Mouse (Mus musculus) frontal cortex, postnatal 14 days (tissue): ENCODE measurements around the gene Myo18b.

Experiments used
- DNase-seq, 2 experiments: peaks; one replicate each; pipeline ENCODE4 v3.0.0; 2022; ENCODE audit warnings: low spot score in 2 of 2

Gene Myo18b

GRCm38 (mm10) chr5:112877391-112878115 lies 18.6 kb downstream of the Myo18b start:
- peak in 1 of 2 experiments; percentile 40 for DNase-seq

DNA sequence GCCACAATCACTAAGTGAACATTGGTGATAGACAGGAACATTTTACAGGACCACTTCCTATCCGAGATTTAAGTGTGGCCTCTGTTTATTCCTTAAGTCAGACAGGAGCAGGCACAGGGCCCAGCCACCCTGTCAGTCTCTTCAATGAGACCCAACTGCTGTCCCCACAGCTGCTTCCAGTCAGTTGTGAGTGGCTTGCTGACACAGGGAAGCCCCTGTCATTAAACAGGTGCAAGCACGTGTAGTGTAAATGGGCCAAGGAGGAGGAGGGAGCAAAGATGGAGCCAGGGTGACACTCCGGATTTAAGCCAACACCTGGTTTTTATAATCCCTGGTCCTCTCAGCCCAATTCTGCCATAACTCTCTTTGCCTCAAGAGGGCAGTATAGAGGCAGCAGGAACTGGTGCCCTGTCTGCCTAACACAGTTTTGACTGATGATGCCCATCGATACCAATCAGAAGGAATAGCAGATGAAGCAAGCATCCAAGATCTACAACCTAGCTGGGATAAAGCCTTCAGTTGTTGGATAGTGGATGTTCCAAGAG lies 19.2 kb downstream of the Myo18b start:
- peak in 1 of 2 experiments; percentile 42 for DNase-seq

DNA sequence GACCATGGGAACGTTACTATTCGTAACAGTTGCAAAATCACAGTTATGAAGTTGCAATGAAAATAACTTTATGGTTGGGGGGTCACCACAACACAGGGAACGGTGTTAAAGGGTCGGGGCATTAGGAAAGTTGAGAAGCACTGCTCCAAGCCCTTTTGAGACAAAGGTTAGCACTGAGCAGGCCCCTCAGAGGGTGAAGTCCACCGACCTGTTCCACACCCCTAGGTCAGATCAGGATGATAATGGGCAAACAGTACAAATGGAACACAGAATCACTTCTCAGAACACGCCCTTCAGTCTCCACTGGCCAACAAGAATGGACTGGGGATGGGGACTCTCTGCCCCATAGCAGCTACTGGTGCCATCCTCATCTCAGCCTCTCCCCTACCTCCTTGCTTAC lies 23.2 kb downstream of the Myo18b start:
- no peak for DNase-seq

DNA sequence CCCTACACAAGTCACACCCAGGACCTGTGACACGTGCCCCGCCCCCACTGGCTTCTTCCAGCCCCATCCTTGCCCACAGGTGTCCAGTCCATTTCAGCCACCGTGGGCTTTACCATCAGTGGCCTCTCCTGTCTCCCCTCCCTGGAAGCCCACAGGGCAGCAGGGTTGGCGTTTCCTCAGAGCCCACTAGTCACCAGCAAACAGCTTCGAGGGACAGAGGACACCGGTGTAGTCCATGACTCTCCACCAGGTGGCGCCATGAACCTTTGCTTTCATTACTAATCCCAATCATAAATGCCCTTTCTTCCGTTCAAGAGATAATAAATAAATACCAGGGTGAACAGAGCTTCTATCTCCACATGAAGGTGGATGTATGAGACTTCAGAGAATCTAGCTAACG lies 25.4 kb downstream of the Myo18b start:
- DNase-seq = peak in 1 of 2 experiments; percentile 79

DNA sequence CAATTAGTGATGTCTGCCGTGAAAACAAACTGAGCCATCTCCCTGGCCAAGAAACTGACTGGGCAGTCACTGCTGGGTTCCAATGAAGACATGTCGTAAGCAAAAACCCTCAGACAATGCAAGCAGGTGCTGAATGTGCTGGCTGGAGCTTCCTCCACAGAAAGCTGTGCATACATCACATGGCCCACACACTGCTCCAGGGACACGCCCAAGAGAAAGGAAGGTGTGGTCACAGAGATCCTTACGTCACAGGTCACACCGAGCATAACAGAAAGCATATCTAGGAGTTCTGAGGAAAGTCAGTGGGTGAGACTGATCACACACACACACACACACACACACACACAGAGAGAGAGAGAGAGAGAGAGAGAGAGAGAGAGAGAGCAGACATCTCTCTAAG lies 27.5 kb downstream of the Myo18b start:
- DNase-seq = no peak

DNA sequence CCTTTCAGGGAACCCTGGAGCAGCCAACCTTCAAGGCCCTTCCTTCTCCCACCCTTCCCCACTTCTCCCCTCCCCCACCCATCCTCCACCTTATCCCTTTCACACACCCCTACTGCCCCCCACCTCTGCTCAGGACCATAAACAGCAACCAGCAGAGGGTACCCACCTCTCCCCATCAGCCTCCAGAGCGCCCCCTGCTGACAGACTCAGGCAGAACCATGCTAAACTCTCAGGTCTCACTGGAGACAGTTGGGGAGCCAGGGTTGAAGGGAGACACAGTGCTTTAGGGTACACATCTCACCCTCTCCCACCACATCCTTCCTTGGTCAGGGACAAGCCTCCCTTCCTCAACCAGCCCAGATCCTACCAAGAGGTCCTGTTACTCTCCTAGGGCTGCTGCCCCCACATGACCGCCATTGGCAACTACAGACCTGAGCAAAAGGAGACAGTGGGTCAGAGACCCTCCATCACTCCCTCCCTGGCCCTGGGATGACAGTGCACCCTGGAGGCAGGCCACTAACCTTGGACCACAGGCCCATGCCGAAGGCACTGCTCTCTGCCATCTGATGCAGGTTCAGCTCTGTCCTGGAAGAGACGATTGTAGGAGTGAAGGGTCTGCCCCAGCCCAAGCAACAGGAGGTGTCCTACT lies 31.3 kb downstream of the Myo18b start:
- no peak for DNase-seq

DNA sequence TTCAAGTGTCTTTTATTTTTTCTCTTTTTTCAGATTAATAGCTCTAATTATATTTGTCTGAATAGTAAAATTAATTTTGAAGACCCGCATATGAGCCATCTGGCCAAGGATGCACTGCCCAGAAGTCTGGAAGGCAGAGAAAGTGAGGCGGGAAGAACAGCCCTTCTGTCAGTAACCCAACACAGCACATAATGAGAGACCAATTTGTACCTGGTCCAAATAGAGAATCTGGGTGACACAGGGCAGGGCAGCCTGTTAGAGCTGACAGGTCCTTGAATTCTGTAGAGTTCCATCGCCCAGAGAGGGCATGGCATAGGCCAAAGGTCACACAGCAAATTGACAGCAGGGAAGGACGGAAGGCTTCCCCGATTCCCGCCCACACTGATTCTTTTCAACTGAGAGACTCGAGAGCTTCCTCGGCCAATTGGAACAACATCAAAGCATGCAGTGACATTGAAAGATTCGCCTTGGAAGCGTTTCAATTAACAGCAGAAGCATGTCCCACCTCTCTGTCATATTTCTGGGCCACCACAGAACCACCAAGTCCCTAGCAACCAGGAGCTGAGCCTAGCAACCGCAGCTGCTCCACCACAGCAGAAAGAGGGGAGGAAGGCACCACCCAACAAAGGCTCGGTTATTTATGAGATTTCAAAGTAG lies 36.7 kb downstream of the Myo18b start:
- DNase-seq = peak in 1 of 2 experiments; percentile 33

GRCm38 (mm10) chr5:112853179-112853578 lies 43.0 kb downstream of the Myo18b start:
- DNase-seq = peak; percentile 48 to 71

- no peak for DNase-seq
Measured at GRCm38 (mm10) chr5:112851389-112851788, 44.8 kb downstream of the Myo18b start.

GRCm38 (mm10) chr5:112848586-112849280 lies 47.4 kb downstream of the Myo18b start:
- DNase-seq = peak in 1 of 2 experiments; percentile 59

DNA sequence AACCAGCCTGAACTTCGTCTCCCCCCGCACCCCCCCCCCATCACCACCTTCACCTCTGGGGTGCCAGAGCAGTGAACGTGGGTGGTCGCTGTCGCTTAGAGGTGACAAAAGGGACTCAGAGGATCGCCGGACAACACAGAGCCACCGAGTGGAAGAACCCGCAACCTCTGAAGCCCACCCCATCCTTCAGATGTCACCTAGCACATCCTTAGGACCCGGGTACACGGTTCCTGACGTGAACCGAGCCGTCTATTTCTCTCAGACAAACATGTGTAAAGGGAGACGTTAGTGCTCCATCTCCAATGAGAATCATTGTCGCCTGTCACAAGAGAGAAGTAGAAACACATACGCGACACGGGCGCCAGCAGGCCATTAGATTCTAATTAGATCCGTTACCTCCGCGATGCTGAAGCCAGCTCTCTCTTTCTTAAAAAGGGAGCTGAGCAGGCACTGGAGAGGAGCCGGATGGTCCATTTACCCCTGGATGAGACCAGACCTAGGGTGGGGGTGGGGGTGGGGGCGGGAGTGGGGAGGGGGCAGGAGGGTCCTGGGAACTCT lies 48.1 kb downstream of the Myo18b start:
- no peak for DNase-seq

- no peak for DNase-seq
Measured at GRCm38 (mm10) chr5:112846146-112846545, 50.0 kb downstream of the Myo18b start.

DNA sequence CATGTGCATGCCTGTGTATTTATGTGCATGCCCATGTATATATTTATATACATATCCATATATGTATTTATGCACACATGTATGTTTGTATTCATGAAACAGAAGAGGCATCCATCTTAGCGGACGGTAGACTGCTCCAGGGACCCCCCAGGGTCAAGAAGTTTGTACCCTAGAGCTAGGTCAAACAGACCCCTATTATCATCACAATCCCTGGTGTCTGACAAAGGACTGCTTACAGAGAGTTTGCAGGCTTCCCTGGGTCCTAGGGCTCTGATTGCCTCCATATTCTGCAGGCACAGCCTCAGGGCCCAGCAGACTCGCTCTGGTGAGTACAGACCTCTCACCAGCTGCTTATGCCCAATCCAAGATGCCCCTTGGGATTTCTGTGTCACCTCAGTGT lies 51.7 kb downstream of the Myo18b start:
- no peak for DNase-seq

GRCm38 (mm10) chr5:112843676-112844257 lies 52.4 kb downstream of the Myo18b start:
- no peak for DNase-seq

DNA sequence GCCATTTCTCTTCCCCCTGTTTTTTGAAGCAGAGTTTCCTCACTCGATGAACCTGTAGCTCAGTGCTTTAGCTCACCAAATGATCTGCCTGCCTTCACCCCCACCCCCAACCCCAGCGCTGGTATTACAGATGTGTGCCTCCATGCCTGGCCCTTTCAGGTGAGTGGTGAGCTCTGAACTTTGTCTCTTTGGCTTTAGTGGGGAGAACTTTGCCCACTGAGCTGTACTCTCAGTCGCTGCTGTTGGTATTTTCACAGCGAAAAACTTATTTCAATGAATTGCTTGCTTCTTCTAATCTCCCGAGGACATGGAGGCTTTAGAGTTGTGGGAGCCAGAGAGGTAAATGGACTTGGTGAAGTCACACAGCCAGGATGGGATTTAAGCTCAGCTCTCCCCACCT lies 53.5 kb downstream of the Myo18b start:
- DNase-seq = no peak

GRCm38 (mm10) chr5:112841850-112842249 lies 54.3 kb downstream of the Myo18b start:
- no peak for DNase-seq

- DNase-seq = no peak
Measured at GRCm38 (mm10) chr5:112834896-112835295, 61.3 kb downstream of the Myo18b start.

GRCm38 (mm10) chr5:112833866-112834265 lies 62.3 kb downstream of the Myo18b start:
- DNase-seq = no peak

DNA sequence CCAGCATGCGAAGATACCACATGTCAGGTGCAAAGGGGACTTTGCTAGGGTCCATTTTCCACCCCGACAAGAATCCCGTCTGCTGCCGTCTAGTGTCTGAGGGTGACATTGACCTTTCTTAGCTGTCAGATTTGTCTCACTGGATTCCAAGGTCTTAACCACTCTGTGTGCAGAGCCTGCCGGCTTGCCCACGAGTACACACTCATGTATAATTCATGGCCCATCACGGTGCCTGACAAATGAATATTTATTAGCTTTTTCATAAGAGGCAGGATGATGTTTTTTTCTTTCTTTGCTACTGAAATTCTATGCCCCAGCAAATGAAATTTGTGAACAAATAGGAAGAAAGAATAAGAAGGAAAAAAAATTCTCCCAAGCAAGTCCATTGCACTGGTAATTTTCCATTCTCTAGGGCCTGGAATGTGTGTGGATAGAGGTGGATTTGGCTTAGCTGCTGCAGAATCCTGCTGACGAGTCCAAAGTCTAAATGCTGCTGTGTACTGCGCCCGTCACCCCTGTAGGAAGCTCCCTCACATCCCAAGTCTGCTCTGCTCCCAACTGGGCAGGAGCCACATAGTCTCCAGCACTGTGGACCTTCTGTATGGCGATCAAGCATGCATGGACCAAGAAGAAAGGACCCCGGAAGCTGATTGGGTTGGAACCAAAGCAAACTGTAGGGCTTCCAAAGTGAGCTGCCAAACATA lies 70.9 kb downstream of the Myo18b start:
- DNase-seq = no peak

DNA sequence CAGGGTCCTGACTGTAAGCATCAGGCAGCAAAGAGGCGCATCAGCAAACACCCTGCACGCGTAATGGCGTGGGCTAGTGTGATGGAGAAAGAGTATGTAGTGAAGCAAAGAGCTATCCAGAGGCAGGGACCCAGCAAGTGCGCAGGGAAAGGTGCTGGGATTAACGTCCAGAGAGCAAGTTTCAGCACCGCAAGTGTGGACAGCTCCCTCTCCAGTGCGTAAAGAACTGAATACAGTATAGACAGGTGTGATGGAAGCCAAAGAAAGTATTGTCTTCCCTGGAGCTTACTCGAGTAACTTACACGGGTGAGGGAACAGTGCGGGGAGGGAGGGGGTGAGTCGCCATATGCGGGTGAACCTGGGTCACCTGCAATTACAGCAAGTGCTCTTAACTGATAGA lies 71.8 kb downstream of the Myo18b start:
- no peak for DNase-seq

DNA sequence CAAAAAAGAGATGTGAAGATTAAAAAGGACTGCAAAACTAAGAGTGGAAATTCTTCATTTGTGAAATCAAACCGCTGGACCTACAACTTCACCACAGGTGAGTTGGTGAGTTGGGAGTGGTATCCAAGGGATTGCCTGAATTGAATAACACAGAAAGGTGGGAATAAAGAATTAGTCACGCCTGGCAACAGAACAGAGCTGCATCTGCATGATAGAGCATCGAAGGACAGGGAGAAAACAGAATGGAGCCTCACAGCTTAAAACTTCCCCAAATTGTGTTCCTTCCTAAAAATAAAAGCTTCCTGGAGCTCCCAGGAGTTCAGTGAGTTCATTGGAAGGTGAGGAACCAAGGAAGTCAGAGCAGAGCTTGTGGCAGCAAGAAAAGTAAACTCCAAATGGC lies 73.7 kb downstream of the Myo18b start:
- DNase-seq = no peak
